Mouse (Mus musculus): Measurements from ENCODE around the gene Tbx5.
"Not testable (repeated sequence)": the region's sequence is repeated elsewhere in the genome, so short reads cannot be mapped to it uniquely, and the experiment has no call there.

Tbx5 gene

GRCm38 (mm10) chr5:119841634-119842420, 9.4 kb downstream of the Tbx5 start:
- DNase-seq (ENCODE audit: low read depth in 1 of 2, low spot score in 2 of 2), result no peak

GRCm38 (mm10) chr5:119842701-119843393, 10.4 kb downstream of the Tbx5 start:
- no peak for DNase-seq (ENCODE audit: low read depth in 1 of 2, low spot score in 2 of 2)

DNA sequence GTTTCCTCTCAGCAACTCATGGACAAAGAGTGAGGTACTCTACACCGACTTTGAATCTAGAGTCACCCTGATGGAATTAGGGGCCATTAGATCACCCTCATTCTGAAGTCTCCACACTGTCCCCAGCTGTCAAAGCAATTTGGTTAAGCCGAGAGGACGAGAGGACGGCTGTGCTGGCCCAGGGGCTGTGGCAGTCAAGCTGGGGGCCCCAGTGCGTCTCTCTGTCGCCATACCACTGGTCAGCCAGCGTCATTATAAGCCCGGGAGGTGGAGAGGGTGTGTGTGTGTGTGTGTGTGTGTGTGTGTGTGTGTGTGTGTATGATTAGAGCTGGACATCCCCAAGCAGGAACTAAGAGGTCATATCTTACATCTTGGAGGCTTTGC, 10.9 kb downstream of the Tbx5 start:
- DNase-seq (ENCODE audit: low read depth in 1 of 2, low spot score in 2 of 2), result no peak

DNA sequence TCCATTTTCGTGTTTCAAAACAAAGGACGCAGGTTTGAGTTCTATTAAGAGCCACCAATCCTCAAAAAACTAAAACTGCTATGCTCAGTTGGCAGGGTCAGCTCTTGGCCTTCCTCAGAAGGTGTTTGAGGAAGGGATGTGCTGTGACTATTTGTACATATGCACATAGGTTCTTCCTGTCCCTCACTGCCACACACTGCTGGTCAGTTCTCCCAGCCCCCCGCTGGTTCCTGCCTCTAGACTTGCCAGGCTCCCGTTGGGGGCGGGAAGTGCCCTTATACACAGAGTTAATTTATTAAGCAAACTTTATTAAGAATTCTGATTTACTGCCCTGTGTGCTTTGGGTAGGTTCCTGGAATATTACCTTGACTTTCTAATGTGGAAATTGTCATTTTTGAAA, 11.9 kb downstream of the Tbx5 start:
- DNase-seq (ENCODE audit: low read depth in 1 of 2, low spot score in 2 of 2), result no peak

GRCm38 (mm10) chr5:119844994-119845393, 12.5 kb downstream of the Tbx5 start:
- no peak for DNase-seq (ENCODE audit: low read depth in 1 of 2, low spot score in 2 of 2)

- no peak for DNase-seq (ENCODE audit: low read depth in 1 of 2, low spot score in 2 of 2)
Observed at GRCm38 (mm10) chr5:119857052-119857451, 24.6 kb downstream of the Tbx5 start.

GRCm38 (mm10) chr5:119861301-119861700, 28.8 kb downstream of the Tbx5 start:
- DNase-seq (ENCODE audit: low read depth in 1 of 2, low spot score in 2 of 2), result no peak

- DNase-seq (ENCODE audit: low read depth in 1 of 2, low spot score in 2 of 2), result no peak
Observed at GRCm38 (mm10) chr5:119862431-119862830, 30.0 kb downstream of the Tbx5 start.

DNA sequence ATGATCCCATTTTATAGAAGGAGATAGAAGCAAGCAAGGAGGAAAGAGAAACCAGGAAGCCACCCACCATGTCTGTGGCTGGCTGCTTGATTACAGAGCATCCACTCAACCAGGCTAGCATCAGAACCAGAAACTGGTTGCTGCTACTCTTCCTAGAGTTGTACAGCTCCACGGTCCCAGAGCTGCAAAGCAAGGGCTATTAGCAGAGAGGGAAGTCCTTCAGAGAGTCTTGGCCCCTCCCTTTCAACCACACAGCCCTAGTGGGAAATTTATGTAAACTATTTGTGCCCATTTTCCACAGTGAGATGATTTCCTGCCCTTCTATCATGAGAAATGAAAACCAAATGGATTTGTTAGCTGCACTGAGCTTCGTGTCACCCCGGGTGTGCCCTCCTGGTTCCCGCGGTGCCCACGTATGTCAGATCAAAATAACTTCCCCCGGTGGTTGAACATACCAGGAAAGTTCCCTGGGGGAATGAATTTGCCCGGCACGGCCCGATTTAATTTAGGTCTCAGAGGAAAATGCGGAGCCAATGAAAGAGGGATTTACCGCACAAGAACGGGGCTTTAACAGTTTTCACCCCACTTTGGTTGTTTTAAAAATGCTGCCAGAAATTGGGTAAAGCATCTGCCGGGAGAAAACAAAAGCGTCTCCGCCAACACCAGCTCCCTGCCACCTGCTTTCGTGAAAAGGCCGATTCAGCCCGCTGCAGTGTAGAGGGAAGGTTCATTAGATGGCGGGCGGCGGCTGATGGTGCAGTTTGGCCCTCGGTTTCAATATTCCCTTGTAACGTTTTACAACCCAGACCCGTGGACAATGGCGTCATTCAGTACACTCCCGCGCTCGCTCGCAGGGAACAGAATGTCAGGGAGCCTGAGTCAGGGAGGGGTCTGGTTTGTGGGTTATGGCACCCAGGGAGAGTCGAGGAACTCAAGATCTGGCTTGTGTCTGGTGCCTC, 34.1 kb downstream of the Tbx5 start:
- no peak for DNase-seq (ENCODE audit: low read depth in 1 of 2, low spot score in 2 of 2)

GRCm38 (mm10) chr5:119867986-119868385, 35.5 kb downstream of the Tbx5 start:
- no peak for DNase-seq (ENCODE audit: low read depth in 1 of 2, low spot score in 2 of 2)

DNA sequence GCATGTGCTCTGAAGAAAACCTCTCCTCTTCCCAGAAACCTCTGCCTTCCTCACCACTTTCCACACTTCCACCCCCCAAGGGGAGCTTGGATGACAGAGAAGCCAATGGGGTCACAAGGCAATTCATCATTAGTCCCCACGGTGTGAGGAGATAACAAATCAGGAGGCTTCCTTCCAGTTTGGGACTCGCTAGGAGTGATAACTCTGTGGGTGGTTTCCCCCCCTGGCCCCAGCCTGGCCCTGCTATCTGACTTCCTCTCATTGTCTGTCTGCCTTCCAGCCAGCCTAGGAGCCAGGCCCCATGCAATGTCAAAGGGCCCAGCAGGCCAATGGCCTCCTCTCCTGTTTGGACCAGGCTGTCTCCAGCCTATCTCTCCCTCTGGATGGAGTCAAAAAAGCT, 43.0 kb downstream of the Tbx5 start:
- no peak for DNase-seq (ENCODE audit: low read depth in 1 of 2, low spot score in 2 of 2)

- no peak for DNase-seq (ENCODE audit: low read depth in 1 of 2, low spot score in 2 of 2)
Observed at GRCm38 (mm10) chr5:119877185-119877584, 44.7 kb downstream of the Tbx5 start.

DNA sequence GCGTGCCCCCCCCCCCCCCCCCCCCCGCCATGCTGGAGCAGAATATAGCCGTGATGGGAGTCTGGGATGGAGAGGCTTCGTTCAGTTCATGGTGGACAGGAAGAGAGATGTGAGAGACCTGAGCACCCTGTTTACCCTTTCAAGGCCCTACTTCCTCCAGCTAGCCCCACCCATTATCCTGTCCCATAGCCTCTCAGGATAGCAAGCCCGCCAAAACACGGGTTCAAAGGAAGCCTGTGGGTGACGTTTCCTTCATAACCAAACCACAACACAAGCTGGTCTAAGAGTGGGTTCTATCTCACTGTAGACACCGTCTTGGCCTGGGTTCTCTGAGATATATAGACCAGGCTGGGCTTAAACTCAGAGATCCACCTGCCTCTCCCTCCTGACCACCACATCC, 53.1 kb downstream of the Tbx5 start:
- DNase-seq (ENCODE audit: low read depth in 1 of 2, low spot score in 2 of 2), result no peak

GRCm38 (mm10) chr5:119887381-119887780, 54.9 kb downstream of the Tbx5 start:
- DNase-seq (ENCODE audit: low read depth in 1 of 2, low spot score in 2 of 2), result no peak

GRCm38 (mm10) chr5:119891960-119892359, 59.5 kb downstream of the Tbx5 start:
- no peak for DNase-seq (ENCODE audit: low read depth in 1 of 2, low spot score in 2 of 2)

DNA sequence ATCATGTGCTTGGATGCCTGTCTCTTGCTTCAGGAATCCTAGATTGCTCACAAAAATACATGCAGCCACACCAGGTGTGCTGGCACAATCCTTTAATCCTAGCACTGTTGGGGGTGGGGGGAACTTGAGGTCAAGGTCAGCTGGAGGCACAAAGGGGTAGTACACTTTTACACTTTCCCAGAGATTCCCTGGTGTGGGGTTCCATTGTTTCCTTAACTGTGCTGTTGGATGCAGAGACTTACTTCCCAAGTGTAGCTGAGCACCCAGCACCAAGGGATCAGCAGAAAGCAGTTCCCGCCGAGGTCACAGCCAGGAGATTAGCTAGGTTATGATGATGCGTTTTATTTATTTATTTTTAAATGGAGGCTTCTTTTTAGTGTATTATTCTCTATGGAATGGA, 60.6 kb downstream of the Tbx5 start:
- DNase-seq (ENCODE audit: low read depth in 1 of 2, low spot score in 2 of 2), result no peak

GRCm38 (mm10) chr5:119896605-119897004, 64.1 kb downstream of the Tbx5 start:
- DNase-seq (ENCODE audit: low read depth in 1 of 2, low spot score in 2 of 2), result no peak

- DNase-seq (ENCODE audit: low read depth in 1 of 2, low spot score in 2 of 2), result no peak
Observed at GRCm38 (mm10) chr5:119916551-119917171, 84.2 kb downstream of the Tbx5 start.

DNA sequence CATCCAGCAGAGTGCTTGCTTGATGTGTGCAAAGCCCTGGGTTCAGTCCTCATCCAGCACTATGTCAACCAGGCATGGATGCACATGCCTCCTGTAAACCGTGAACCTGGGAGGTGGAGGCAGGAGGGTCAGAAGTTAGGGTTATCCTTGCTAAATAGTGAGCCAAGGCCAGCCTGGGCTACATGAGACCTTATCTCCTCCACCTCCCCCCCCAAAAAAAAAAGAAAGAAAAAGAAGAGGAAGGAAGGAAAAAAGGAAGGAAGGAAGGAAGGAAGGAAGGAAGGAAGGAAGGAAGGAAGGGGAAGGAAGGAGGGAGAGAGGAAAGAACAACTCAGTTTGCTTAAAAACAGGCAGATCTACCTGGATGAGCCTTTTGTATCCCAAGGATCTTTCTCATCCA, 85.9 kb downstream of the Tbx5 start:
- not testable (repeated sequence) for DNase-seq (ENCODE audit: low read depth in 1 of 2, low spot score in 2 of 2)

DNA sequence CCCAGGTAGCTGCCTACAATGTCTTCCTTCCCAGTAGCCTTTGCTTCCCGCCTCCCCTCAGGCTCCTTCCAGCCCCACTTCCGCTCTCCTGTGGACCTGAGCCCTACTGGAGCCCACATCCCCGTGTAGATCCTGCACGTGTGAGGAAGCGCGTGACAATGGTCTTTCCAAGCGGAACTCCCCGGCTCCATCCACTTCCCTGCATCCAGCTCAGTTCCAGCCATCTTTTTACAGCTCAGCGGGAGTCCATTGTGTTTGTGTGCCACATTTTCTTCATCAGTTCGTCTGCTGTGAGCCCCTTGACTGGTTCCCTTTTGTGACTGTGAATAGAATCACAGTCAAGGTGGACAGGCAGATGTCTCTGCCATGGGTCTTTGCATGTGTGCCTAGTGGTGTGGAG, 88.5 kb downstream of the Tbx5 start:
- no peak for DNase-seq (ENCODE audit: low read depth in 1 of 2, low spot score in 2 of 2)

GRCm38 (mm10) chr5:119922229-119922628, 89.8 kb downstream of the Tbx5 start:
- DNase-seq (ENCODE audit: low read depth in 1 of 2, low spot score in 2 of 2), result no peak

All from monocyte, adult 2 months (primary cell).